Mouse (Mus musculus) liver, adult 2 months (tissue): ENCODE measurements at regions not wholly inside any gene's neighbourhood (a gene's known extent, or its start where the extent isn't known, plus 50 kb on each side); places are given as distances from the start of the nearest gene placed in this dataset.

Source experiments
- DNase-seq: peaks from one replicate; pipeline ENCODE4 v3.0.0-alpha.2; 2011; ENCODE audit warnings: low read depth, low spot score; ENCODE audit errors: extremely low read depth
- H3K27ac ChIP-seq: fragments of 200-500 bp; replicated peaks from 2 replicates; pipeline ENCODE4 v1.5.1; 2012; ENCODE audit warnings: low read depth, mild to moderate bottlenecking, control low read depth, inconsistent platforms, low read length; ENCODE audit not compliant: insufficient read depth
- H3K27me3 ChIP-seq: fragments of 200-500 bp; 2 replicates; pipeline ENCODE4 v1.6.1; 2012; ENCODE audit warnings: mild to moderate bottlenecking, moderate library complexity, low read length, inconsistent platforms; ENCODE audit not compliant: control insufficient read depth, insufficient read depth
- H3K36me3 ChIP-seq: fragments of 200-500 bp; 2 replicates; pipeline ENCODE4 v1.6.1; 2012; ENCODE audit warnings: low read length, inconsistent platforms; ENCODE audit not compliant: control insufficient read depth, insufficient read depth
- H3K4me1 ChIP-seq: fragments of 200-500 bp; 2 replicates; pipeline ENCODE4 v1.6.1; 2011; ENCODE audit warnings: low read length; ENCODE audit not compliant: control insufficient read depth, insufficient read depth
- H3K4me3 ChIP-seq: fragments of 200-500 bp; 2 replicates; pipeline ENCODE4 v1.5.1; 2011; ENCODE audit warnings: low read depth, mild to moderate bottlenecking, control low read depth, low read length, moderate library complexity; ENCODE audit not compliant: insufficient read depth
- H3K79me2 ChIP-seq: fragments of 200-500 bp; 2 replicates; pipeline ENCODE4 v1.6.1; 2012; ENCODE audit warnings: inconsistent platforms, mild to moderate bottlenecking, low read length, moderate library complexity; ENCODE audit not compliant: control insufficient read depth, insufficient read depth
- H3K9ac ChIP-seq: fragments of 200-500 bp; 2 replicates; pipeline ENCODE4 v1.6.1; 2012; ENCODE audit warnings: low read depth, mild to moderate bottlenecking, control low read depth, inconsistent platforms, low read length
- CTCF ChIP-seq: fragments of 200-500 bp; IDR thresholded peaks from 2 replicates; pipeline ENCODE4 v1.5.1; 2011; ENCODE audit warnings: low read depth, low read length, control low read depth
- POLR2A ChIP-seq: fragments of 200-500 bp; IDR thresholded peaks from 2 replicates; pipeline ENCODE4 v1.6.1; 2011; ENCODE audit warnings: low read length, control low read depth; ENCODE audit not compliant: insufficient read depth; ENCODE audit errors: extremely low read depth
- WGBS: fragments of 180-500 bp; shearing (Covaris S2); methylation state at CpG from one replicate; pipeline ENCODE4 v1.1.7; 2018; 5-methylcytosine and 5-hydroxymethylcytosine counted together

- Histone ChIP-seq H3K79me2 (no peaks in the 10 kb centered on the region), H3K36me3 (no peaks in the 10 kb centered on the region), H3K9ac (no peak overlapping the region), H3K27ac (no peak overlapping the region), H3K27me3 (no peaks in the 10 kb centered on the region), H3K4me1 (no peaks in the 10 kb centered on the region), H3K4me3 (no peak overlapping the region)
- no peak for TF ChIP-seq CTCF
- TF ChIP-seq POLR2A: no peak
- no peak for DNase-seq
These were observed 634.9 kb downstream of the Trim52 start for GRCm38 (mm10) chr14:106740857-106741256.

- Histone ChIP-seq H3K4me1 (no peaks in the 10 kb centered on the region), H3K4me3 (no peak overlapping the region), H3K27ac (no peak overlapping the region), H3K9ac (no peak overlapping the region), H3K79me2 (no peaks in the 10 kb centered on the region), H3K27me3 (no peaks in the 10 kb centered on the region), H3K36me3 (no peaks in the 10 kb centered on the region)
- DNase-seq: no peak
- TF ChIP-seq CTCF (no peak), POLR2A (no peak)
- 81% methylated on average over 3 of the region's 3 CpGs for WGBS
These were observed 654.2 kb downstream of the Trim52 start for GRCm38 (mm10) chr14:106760150-106760549.

GRCm38 (mm10) chr14:106763089-106763605 is 657.1 kb downstream of the Trim52 start:
- TF ChIP-seq POLR2A (no peak), CTCF (no peak)
- DNase-seq: no peak
- no peaks in the 10 kb centered on the region for H3K79me2 ChIP-seq
- no peak overlapping the region for H3K9ac ChIP-seq
- WGBS: 80% methylated on average over 2 of the region's 2 CpGs
- no peaks in the 10 kb centered on the region for H3K27me3 ChIP-seq
- no peaks in the 10 kb centered on the region for H3K36me3 ChIP-seq
- no peak overlapping the region for H3K27ac ChIP-seq
- H3K4me3 ChIP-seq: no peak overlapping the region
- no peaks in the 10 kb centered on the region for H3K4me1 ChIP-seq

- 77% methylated on average over 8 of the region's 8 CpGs for WGBS
- peak; percentile 2 for DNase-seq
- TF ChIP-seq POLR2A: no peak
- Histone ChIP-seq H3K27me3 (no peaks in the 10 kb centered on the region), H3K79me2 (no peaks in the 10 kb centered on the region), H3K27ac (no peak overlapping the region), H3K4me1 (no peaks in the 10 kb centered on the region), H3K4me3 (no peak overlapping the region), H3K36me3 (no peaks in the 10 kb centered on the region), H3K9ac (no peak overlapping the region)
These were observed 660.0 kb downstream of the Trim52 start for GRCm38 (mm10) chr14:106765884-106766467.
